Mouse (Mus musculus) hindbrain, postnatal 0 days (tissue): ENCODE measurements around the gene Mgat5. TPM values are rescaled to one million over a fixed set of nuclear protein-coding genes. Genes with fewer than 3 reads are reported as not detected.

ENCODE experiments used
- ATAC-seq: fragments of 200-750 bp; cut with Nextera tagmentation; 2 replicates; pipeline ENCODE4 v1.8.0; 2017; ENCODE audit warnings: mild to moderate bottlenecking, moderate TSS enrichment, moderate library complexity
- DNase-seq: peaks from one replicate; pipeline ENCODE4 v3.0.0-alpha.2; 2015; ENCODE audit warnings: low spot score
- H3K27ac ChIP-seq: fragments of 300-500 bp; sonication (generic); 2 replicates; pipeline ENCODE4 v1.5.1; 2014; ENCODE audit warnings: mild to moderate bottlenecking
- H3K27me3 ChIP-seq: fragments of 300-500 bp; sonication (generic); 2 replicates; pipeline ENCODE4 v1.6.1; 2014; ENCODE audit warnings: low read length, mixed read lengths; ENCODE audit not compliant: insufficient read depth
- H3K36me3 ChIP-seq: fragments of 300-500 bp; sonication (generic); 2 replicates; pipeline ENCODE4 v1.6.1; 2014; ENCODE audit warnings: low read length, mixed read lengths; ENCODE audit not compliant: insufficient read depth
- H3K4me1 ChIP-seq: fragments of 300-500 bp; sonication (generic); 2 replicates; pipeline ENCODE4 v1.6.1; 2014; ENCODE audit warnings: antibody characterized with exemption, low read length, mixed read lengths; ENCODE audit not compliant: insufficient read depth
- H3K4me2 ChIP-seq: fragments of 300-500 bp; sonication (generic); 2 replicates; pipeline ENCODE4 v1.6.1; 2014; ENCODE audit warnings: low read depth, mild to moderate bottlenecking, low read length, moderate library complexity, mixed read lengths
- H3K4me3 ChIP-seq: fragments of 300-500 bp; sonication (generic); 2 replicates; pipeline ENCODE4 v1.5.1; 2014; ENCODE audit warnings: low read length
- H3K9ac ChIP-seq: fragments of 300-500 bp; sonication (generic); replicated peaks from 2 replicates; pipeline ENCODE4 v1.6.1; 2014; ENCODE audit warnings: mild to moderate bottlenecking, low read length, moderate library complexity, mixed read lengths
- H3K9me3 ChIP-seq: fragments of 300-500 bp; sonication (generic); 2 replicates; pipeline ENCODE4 v1.6.1; 2016; ENCODE audit warnings: low read length, mixed read lengths
- CTCF ChIP-seq: IDR thresholded peaks from 2 replicates; pipeline ENCODE4 v1.5.1; 2016; ENCODE audit warnings: antibody characterized with exemption, control low read depth, low read depth
- WGBS: fragments of 180-500 bp; shearing (Covaris S2); extraction: QIAGEN DNeasy Blood & Tissue Kit; methylation state at CpG from one replicate; pipeline ENCODE4 v1.1.7; 2014; 5-methylcytosine and 5-hydroxymethylcytosine counted together
- polyA plus RNA-seq: library from polyadenylated mRNA; unstranded; fragments of >200 nt; fragmentation: Nextera tagmentation; extraction: Ambion mirVana; gene quantifications from 2 replicates; pipeline ENCODE4 v1.2.1, GENCODE M21; 2015
- total RNA-seq: library from RNA; depleted of rRNA; stranded (reverse); fragments of >200 nt; gene quantifications from 2 replicates; pipeline ENCODE4 v1.2.3, GENCODE M21; 2014

Gene Mgat5
- total and polyA plus RNA-seq, 2 experiments from 2014 or later: 14.8 to 49.3 TPM

DNA sequence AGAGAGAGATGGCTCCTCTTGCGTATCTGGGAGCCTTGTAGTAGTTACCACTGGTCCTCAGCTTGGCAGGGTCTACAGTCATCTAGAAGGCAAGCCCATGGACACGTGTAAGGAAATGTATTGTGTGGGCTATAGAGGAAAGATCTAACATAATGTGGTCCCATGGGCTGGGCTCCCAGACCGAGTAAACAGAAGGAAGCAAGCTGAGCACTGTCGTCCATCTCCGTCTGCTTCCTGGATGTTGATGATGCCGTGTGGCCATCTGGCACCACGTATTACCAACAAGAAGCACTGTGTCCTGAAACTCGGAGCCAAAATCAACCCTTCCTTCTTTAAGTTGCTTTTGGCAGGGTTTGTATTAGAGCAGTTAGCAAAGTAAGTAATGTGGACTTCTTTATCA is 163.7 kb downstream of the Mgat5 start:
- Histone ChIP-seq H3K36me3 (no peaks in the 10 kb centered on the region; the same call in 1 of the 2 replicates), H3K27ac (no peak overlapping the region), H3K27me3 (no peaks in the 10 kb centered on the region), H3K4me1 (no peaks in the 10 kb centered on the region), H3K4me2 (no peak overlapping the region), H3K9me3 (no peaks in the 10 kb centered on the region), H3K4me3 (no peak overlapping the region), H3K9ac (no peak overlapping the region)
- DNase-seq (no peak), ATAC-seq (no peak)
- WGBS: 52% methylated on average over 8 of the region's 8 CpGs
- no peak for TF ChIP-seq CTCF

DNA sequence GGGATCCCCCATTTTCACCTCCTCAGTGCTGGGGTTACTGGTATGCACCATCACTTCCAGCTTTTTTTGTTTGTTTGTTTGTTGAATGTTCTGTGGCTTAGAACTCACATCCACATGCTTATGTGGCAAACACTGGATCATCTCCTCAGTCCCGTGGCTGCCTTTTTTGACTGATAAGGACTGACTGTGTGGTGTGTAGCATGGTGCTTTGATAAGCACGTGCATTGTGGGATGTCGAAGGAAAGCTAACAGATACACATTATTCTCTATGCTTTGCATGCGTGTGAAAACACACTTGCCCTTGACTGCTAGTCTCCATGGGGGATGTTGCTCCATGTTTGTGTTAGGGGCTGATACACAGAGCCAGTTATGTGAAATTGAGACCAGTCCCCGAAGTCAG is 164.7 kb downstream of the Mgat5 start:
- Histone ChIP-seq H3K4me2 (no peak overlapping the region), H3K27me3 (no peaks in the 10 kb centered on the region), H3K27ac (no peak overlapping the region), H3K9me3 (no peaks in the 10 kb centered on the region), H3K36me3 (no peaks in the 10 kb centered on the region; the same call in 1 of the 2 replicates), H3K4me1 (peaks cover 6% of the 10 kb centered on the region), H3K9ac (no peak overlapping the region), H3K4me3 (no peak overlapping the region)
- DNase-seq: no peak
- no peak for TF ChIP-seq CTCF
- ATAC-seq: no peak
- 94% methylated on average over 5 of the region's 5 CpGs for WGBS

DNA sequence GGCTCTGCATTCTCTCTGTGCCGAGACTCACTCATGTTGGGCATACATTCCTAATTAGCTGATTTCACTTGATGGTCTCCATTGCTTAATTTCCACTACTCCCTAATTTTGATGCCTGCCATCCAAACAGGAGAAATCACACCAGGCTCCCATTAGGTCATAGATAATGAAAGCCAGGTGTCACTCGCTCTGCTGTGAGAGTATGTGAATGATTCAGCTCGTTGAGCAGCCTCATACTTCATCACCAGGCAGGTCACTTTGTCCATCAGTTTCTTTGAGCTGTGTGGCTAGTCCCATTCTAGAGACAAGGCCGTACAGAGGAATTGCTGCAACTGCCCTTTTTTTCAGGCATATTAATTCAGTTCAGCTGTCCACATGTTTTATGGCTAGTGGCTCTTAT is 167.3 kb downstream of the Mgat5 start:
- 71% methylated on average over 4 of the region's 4 CpGs for WGBS
- no peak for TF ChIP-seq CTCF
- Histone ChIP-seq H3K4me3 (no peak overlapping the region), H3K9me3 (no peaks in the 10 kb centered on the region), H3K4me1 (peaks cover 6% of the 10 kb centered on the region), H3K27me3 (no peaks in the 10 kb centered on the region), H3K4me2 (no peak overlapping the region), H3K27ac (no peak overlapping the region; the same call in 1 of the 2 replicates), H3K36me3 (no peaks in the 10 kb centered on the region; the same call in 1 of the 2 replicates), H3K9ac (no peak overlapping the region)
- ATAC-seq (no peak), DNase-seq (no peak)

DNA sequence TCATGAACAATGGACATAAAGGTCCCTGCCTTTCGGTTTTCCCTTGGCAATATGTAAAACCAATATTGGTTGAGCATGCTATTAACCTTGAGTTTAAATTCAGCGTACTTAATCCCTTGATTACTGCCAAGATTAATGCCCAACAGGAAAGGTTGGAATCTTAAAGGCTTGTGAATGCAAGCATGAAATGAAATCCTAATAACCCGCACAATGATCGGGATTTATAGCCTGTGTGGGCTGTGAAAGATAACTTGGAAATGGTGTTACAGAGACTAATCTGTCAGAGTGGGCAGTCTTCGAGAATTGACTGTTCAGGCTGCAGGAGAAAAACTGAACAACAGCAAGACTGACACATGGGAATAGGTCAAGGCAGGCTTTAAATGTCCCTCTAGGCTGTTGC is 168.7 kb downstream of the Mgat5 start:
- Histone ChIP-seq H3K4me2 (no peak overlapping the region), H3K36me3 (no peaks in the 10 kb centered on the region; the same call in 1 of the 2 replicates), H3K27me3 (no peaks in the 10 kb centered on the region), H3K4me3 (no peak overlapping the region), H3K27ac (0 out of 2 replicates have a peak overlapping the region, but pooled peaks have one; percentile 11), H3K9ac (no peak overlapping the region), H3K4me1 (peaks cover 6% of the 10 kb centered on the region), H3K9me3 (no peaks in the 10 kb centered on the region)
- TF ChIP-seq CTCF: no peak
- ATAC-seq (no peak), DNase-seq (peak; percentile 32)
- WGBS: 46% methylated on average over 5 of the region's 5 CpGs

DNA sequence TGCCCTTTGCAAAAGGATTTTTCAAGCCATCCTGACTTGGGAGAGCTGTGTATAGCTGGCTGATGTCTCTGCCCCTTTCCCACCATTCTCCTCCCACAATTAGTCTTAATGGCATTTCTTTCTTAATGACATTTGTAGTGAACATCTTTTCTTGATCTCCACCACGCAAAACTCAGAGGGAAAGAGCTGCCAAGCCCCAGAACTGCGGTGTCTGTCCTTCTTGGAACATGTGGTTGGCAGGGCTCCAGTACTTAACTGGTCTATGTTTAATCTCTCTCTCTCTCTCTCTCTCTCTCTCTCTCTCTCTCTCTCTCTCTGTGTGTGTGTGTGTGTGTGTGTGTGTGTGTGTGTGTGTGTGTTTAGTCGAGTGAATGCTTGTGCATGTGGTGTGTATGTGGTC is 169.3 kb downstream of the Mgat5 start:
- H3K9ac ChIP-seq: no peak overlapping the region
- no peak for ATAC-seq
- no peak for DNase-seq
- no peaks in the 10 kb centered on the region; the same call in 1 of the 2 replicates for H3K36me3 ChIP-seq
- TF ChIP-seq CTCF: no peak
- H3K9me3 ChIP-seq: no peaks in the 10 kb centered on the region
- no peak overlapping the region for H3K4me2 ChIP-seq
- no peaks in the 10 kb centered on the region for H3K27me3 ChIP-seq
- peaks cover 6% of the 10 kb centered on the region for H3K4me1 ChIP-seq
- no peak overlapping the region for H3K4me3 ChIP-seq
- H3K27ac ChIP-seq: 0 out of 2 replicates have a peak overlapping the region, but pooled peaks have one; percentile 11
- 36% methylated on average over 3 of the region's 3 CpGs for WGBS

DNA sequence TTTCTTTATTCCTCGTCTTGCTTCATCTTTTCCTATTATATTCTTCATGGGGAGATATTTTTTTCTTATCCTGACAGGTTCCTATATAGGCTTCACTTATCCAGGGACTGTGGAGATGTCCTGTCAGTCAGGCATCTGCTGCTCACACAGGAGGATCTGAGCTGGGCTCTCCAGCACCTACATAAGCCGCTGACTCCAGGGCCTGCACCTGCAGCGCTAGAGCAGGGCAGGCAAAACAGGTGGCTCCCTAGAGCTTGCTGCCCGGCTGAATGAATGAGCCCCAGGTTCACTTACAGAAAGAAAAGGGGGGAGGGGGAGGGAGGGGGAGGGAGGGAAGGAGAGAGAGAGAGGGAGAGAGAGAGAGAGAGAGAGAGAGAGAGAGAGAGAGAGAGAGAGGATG is 175.3 kb downstream of the Mgat5 start:
- no peak for DNase-seq
- Histone ChIP-seq H3K4me1 (no peaks in the 10 kb centered on the region), H3K27me3 (no peaks in the 10 kb centered on the region), H3K36me3 (no peaks in the 10 kb centered on the region), H3K9ac (no peak overlapping the region), H3K4me3 (no peak overlapping the region), H3K27ac (0 out of 2 replicates have a peak overlapping the region, but pooled peaks have one; percentile 36), H3K4me2 (no peak overlapping the region), H3K9me3 (no peaks in the 10 kb centered on the region)
- TF ChIP-seq CTCF: no peak
- ATAC-seq: no peak
- 38% methylated on average over 4 of the region's 4 CpGs for WGBS

DNA sequence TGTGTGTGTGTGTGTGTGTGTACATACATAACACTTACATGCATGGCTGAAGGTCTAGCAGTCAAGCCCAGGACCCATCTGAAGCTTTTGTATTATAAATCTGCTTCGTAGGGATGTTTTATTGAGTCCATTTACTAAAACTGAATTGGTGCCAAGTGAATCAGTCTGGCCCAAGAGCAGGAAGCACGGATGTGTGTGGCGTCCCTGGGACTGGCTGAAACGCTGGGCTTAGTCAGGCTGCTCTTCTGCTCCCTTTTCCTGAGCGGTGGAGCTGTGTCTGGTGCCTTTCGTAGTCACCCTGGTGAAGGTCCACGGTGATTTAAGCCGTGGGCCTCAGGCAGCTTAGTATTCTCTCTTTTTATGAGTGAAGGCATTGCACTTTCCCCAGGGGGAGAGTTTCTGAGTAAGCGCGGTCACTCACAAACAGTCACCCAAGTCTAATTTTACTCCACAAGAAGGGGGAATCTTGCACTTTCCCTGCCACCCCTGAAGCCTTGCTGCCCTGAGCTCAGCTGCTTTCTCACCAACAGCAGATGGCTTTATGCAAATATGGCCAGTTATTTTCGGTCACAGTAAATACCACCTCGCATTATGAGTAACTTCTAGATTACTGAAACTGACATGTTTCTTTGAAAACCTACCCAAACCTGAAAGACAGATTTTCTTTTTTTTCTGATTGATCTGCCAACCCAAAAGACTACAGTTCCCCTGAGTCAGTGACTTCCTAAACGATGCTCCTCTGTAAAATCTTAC is 176.1 kb downstream of the Mgat5 start:
- ATAC-seq (peak; percentile 59), DNase-seq (peak; percentile 62)
- WGBS: 35% methylated on average over 13 of the region's 13 CpGs
- H3K36me3 ChIP-seq: no peaks in the 10 kb centered on the region
- H3K27ac ChIP-seq: 0 out of 2 replicates have a peak overlapping the region, but pooled peaks have one; percentile 11
- no peak overlapping the region for H3K9ac ChIP-seq
- H3K9me3 ChIP-seq: no peaks in the 10 kb centered on the region
- H3K4me2 ChIP-seq: no peak overlapping the region
- H3K27me3 ChIP-seq: no peaks in the 10 kb centered on the region
- no peak for TF ChIP-seq CTCF
- no peak overlapping the region for H3K4me3 ChIP-seq
- H3K4me1 ChIP-seq: no peaks in the 10 kb centered on the region
